Mouse (Mus musculus) thymus, postnatal 4 days (tissue): ENCODE data around the gene Gm5771.
"Not testable (repeated sequence)": the region's sequence is repeated elsewhere in the genome, so short reads cannot be mapped to it uniquely, and the experiment has no call there.

Experiments used
- DNase-seq: peaks from one replicate; pipeline ENCODE4 v3.0.0; 2021

Gene Gm5771

GRCm38 (mm10) chr6:41392056-41392455 is at the start of gene Gm5771:
Gene Gm5771, plus strand, starts transcription at chr6:41392356.
- DNase-seq = not testable (repeated sequence)

GRCm38 (mm10) chr6:41353932-41354331 is 38.2 kb upstream of the Gm5771 start, which contains the start of gene Try10:
Gene Try10, plus strand, starts transcription at chr6:41354105.
- DNase-seq = no peak

DNA sequence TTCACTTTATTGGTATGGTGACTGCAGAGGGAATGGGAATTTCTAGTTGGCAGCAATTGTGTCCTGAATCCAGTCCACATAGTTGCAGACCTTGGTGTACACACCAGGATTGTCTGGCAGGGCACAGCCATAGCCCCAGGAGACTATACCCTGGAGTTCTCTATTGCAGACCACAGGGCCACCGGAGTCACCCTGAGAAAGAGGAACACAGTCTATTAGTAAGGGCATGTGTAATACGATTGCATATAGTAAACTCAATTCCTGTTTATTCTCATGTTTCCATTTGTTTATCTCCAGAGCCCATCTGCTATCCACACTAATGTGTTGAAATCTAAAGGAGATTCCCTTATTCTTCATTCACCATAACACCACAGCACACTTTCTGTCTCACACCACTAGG is 18.4 kb upstream of the Gm5771 start:
- DNase-seq = not testable (repeated sequence)

DNA sequence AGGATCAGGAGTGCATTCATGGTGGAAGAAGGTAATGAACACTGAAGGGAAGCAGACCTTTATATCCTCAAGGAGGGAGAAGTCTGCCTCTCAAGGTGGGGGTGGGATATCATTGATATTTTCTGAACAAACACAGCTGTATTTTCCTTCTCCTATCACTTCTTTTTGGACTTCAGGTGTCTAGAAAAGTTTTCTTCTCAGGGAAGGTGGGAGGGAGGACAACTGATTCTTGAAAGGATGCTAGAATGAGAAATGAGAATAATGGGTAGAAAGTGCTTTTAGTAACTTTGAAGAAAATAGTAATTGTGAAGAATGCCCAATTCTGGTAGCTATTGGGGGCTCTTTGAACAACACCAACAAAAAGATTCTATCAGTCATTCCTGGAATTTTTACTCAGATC is 14.6 kb upstream of the Gm5771 start, which contains the start of gene Prss3:
TSS of gene Prss3 (minus strand) at position 101 of the 400 bp plus-strand sequence.
- not testable (repeated sequence) for DNase-seq

DNA sequence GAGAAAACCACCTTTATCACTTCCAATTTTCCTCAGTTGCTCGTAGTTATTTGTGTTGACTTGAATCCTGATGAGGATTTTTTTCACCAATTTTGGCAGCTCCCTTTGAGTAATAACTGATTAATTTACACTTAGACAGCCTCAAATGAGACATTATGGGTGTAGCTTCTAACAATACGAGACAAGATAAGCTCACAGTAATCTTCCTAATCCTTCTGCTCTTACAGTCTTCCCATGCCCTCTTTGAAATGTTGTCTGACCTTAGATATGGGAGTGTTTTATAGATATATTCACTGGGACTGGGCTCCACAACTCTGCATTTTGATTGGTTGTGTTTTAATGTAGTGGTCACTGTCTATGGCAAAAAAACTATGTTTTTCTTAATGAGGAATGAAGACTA is 5.4 kb upstream of the Gm5771 start:
- DNase-seq = no peak

- not testable (repeated sequence) for DNase-seq
Measured at GRCm38 (mm10) chr6:41391640-41392039, 516 bp upstream of the Gm5771 start.

DNA sequence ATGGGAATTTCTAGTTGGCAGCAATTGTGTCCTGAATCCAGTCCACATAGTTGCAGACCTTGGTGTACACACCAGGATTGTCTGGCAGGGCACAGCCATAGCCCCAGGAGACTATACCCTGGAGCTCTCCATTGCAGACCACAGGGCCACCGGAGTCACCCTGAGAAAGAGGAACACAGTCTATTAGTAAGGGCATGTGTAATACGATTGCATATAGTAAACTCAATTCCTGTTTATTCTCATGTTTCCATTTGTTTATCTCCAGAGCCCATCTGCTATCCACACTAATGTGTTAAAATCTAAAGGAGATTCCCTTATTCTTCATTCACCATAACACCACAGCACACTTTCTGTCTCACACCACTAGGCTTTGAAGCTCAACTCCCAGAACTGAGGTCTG is 50.1 kb downstream of the Gm5771 start:
- DNase-seq = not testable (repeated sequence)

DNA sequence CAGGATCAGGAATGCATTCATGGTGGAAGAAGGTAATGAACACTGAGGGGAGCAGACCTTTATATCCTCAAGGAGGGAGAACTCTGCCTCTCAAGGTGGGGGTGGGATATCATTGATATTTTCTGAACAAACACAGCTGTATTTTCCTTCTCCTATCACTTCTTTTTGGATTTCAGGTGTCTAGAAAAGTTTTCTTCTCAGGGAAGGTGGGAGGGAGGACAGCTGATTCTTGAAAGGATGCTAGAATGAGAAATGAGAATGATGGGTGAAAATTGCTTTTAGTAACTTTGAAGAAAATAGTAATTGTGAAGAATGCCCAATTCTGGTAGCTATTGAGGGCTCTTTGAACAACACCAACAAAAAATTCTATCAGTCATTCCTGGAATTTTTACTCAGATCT is 53.9 kb downstream of the Gm5771 start, which contains the start of gene Gm10334:
TSS of gene Gm10334 (minus strand) at position 101 of the 400 bp plus-strand sequence.
- DNase-seq = not testable (repeated sequence)
